Mouse (Mus musculus): ENCODE measurements at regions not wholly inside any gene's neighbourhood (a gene's known extent, or its start where the extent isn't known, plus 50 kb on each side); places are given as distances from the start of the nearest gene placed in this dataset.

GRCm38 (mm10) chr4:71663397-71663796, 94.4 kb downstream of the Gm11232 start:
- H3K27ac ChIP-seq (ENCODE audit: low read depth, low read length), result no peak overlapping the region
- H3K4me2 ChIP-seq, result no peak overlapping the region
- DNase-seq (ENCODE audit: low spot score, missing footprints) (no peak), ATAC-seq (ENCODE audit: low FRiP score) (no peak)
- no peaks in the 10 kb centered on the region for H3K36me3 ChIP-seq (ENCODE audit: control insufficient read depth, insufficient read depth, low read length)
- H3K9ac ChIP-seq (ENCODE audit: low read length), result no peak overlapping the region
- H3K4me3 ChIP-seq (ENCODE audit: low read depth, low read length), result no peak overlapping the region
- H3K4me1 ChIP-seq (ENCODE audit: control insufficient read depth, insufficient read depth, low read length), result no peaks in the 10 kb centered on the region
- H3K27me3 ChIP-seq (ENCODE audit: control insufficient read depth, insufficient read depth, low read length), result no peaks in the 10 kb centered on the region
- no peaks in the 10 kb centered on the region for H3K9me3 ChIP-seq (ENCODE audit: control insufficient read depth, low read length)

- 94% methylated on average over 10 of the region's 10 CpGs for WGBS
- no peak for ATAC-seq (ENCODE audit: low FRiP score)
- Histone ChIP-seq H3K9ac (ENCODE audit: low read length) (no peak overlapping the region), H3K4me3 (ENCODE audit: low read depth, low read length) (no peak overlapping the region), H3K36me3 (ENCODE audit: control insufficient read depth, insufficient read depth, low read length) (no peaks in the 10 kb centered on the region), H3K4me2 (no peak overlapping the region), H3K9me3 (ENCODE audit: control insufficient read depth, low read length) (no peaks in the 10 kb centered on the region), H3K4me1 (ENCODE audit: control insufficient read depth, insufficient read depth, low read length) (no peaks in the 10 kb centered on the region), H3K27ac (ENCODE audit: low read depth, low read length) (no peak overlapping the region), H3K27me3 (ENCODE audit: control insufficient read depth, insufficient read depth, low read length) (no peaks in the 10 kb centered on the region)
- DNase-seq (ENCODE audit: low spot score, missing footprints), result no peak
Measured at GRCm38 (mm10) chr4:71640521-71640920, 117.2 kb downstream of the Gm11232 start.

GRCm38 (mm10) chr4:71627088-71627487, 130.7 kb downstream of the Gm11232 start:
- H3K9ac ChIP-seq (ENCODE audit: low read length), result no peak overlapping the region
- 39% methylated on average over 2 of the region's 2 CpGs for WGBS
- no peaks in the 10 kb centered on the region for H3K27me3 ChIP-seq (ENCODE audit: control insufficient read depth, insufficient read depth, low read length)
- no peaks in the 10 kb centered on the region for H3K36me3 ChIP-seq (ENCODE audit: control insufficient read depth, insufficient read depth, low read length)
- no peak for ATAC-seq (ENCODE audit: low FRiP score)
- no peak for DNase-seq (ENCODE audit: low spot score, missing footprints)
- no peak overlapping the region for H3K27ac ChIP-seq (ENCODE audit: low read depth, low read length)
- no peaks in the 10 kb centered on the region for H3K4me1 ChIP-seq (ENCODE audit: control insufficient read depth, insufficient read depth, low read length)
- H3K4me3 ChIP-seq (ENCODE audit: low read depth, low read length), result no peak overlapping the region
- H3K9me3 ChIP-seq (ENCODE audit: control insufficient read depth, low read length), result no peaks in the 10 kb centered on the region
- H3K4me2 ChIP-seq, result no peak overlapping the region

- Histone ChIP-seq H3K4me2 (no peak overlapping the region), H3K27me3 (ENCODE audit: control insufficient read depth, insufficient read depth, low read length) (no peaks in the 10 kb centered on the region), H3K36me3 (ENCODE audit: control insufficient read depth, insufficient read depth, low read length) (no peaks in the 10 kb centered on the region), H3K9me3 (ENCODE audit: control insufficient read depth, low read length) (no peaks in the 10 kb centered on the region), H3K4me3 (ENCODE audit: low read depth, low read length) (no peak overlapping the region), H3K9ac (ENCODE audit: low read length) (no peak overlapping the region), H3K27ac (ENCODE audit: low read depth, low read length) (no peak overlapping the region), H3K4me1 (ENCODE audit: control insufficient read depth, insufficient read depth, low read length) (no peaks in the 10 kb centered on the region)
- ATAC-seq (ENCODE audit: low FRiP score) (peak; percentile 33; the same call in 1 of the 2 replicates), DNase-seq (ENCODE audit: low spot score, missing footprints) (no peak)
- 44% methylated on average over 1 of the region's 1 CpGs for WGBS
Measured at GRCm38 (mm10) chr4:71626626-71627025, 131.1 kb downstream of the Gm11232 start.

GRCm38 (mm10) chr4:71624771-71625170, 133.0 kb downstream of the Gm11232 start:
- 73% methylated on average over 2 of the region's 2 CpGs for WGBS
- H3K27me3 ChIP-seq (ENCODE audit: control insufficient read depth, insufficient read depth, low read length), result no peaks in the 10 kb centered on the region
- no peak for DNase-seq (ENCODE audit: low spot score, missing footprints)

GRCm38 (mm10) chr4:71613720-71614119, 144.0 kb downstream of the Gm11232 start:
- whole genome bisulfite sequencing, result 89% methylated on average over 1 of the region's 1 CpGs
- H3K27me3 ChIP-seq (ENCODE audit: control insufficient read depth, insufficient read depth, low read length), result no peaks in the 10 kb centered on the region
- H3K9me3 ChIP-seq (ENCODE audit: control insufficient read depth, low read length), result no peaks in the 10 kb centered on the region; the same call in 1 of the 2 replicates
- no peaks in the 10 kb centered on the region for H3K36me3 ChIP-seq (ENCODE audit: control insufficient read depth, insufficient read depth, low read length)
- ATAC-seq (ENCODE audit: low FRiP score), result no peak
- no peak overlapping the region for H3K27ac ChIP-seq (ENCODE audit: low read depth, low read length)
- H3K4me3 ChIP-seq (ENCODE audit: low read depth, low read length), result no peak overlapping the region
- DNase-seq (ENCODE audit: low spot score, missing footprints), result no peak
- no peak overlapping the region for H3K9ac ChIP-seq (ENCODE audit: low read length)
- H3K4me2 ChIP-seq, result no peak overlapping the region
- no peaks in the 10 kb centered on the region for H3K4me1 ChIP-seq (ENCODE audit: control insufficient read depth, insufficient read depth, low read length)

More at GRCm38 (mm10) chr4:71624771-71625170, 133.0 kb downstream of the Gm11232 start:
- H3K4me3 ChIP-seq (ENCODE audit: low read depth, low read length), result no peak overlapping the region
- H3K36me3 ChIP-seq (ENCODE audit: control insufficient read depth, insufficient read depth, low read length), result no peaks in the 10 kb centered on the region
- no peak for ATAC-seq (ENCODE audit: low FRiP score)
- no peak overlapping the region for H3K27ac ChIP-seq (ENCODE audit: low read depth, low read length)
- H3K9ac ChIP-seq (ENCODE audit: low read length), result no peak overlapping the region
- no peaks in the 10 kb centered on the region for H3K9me3 ChIP-seq (ENCODE audit: control insufficient read depth, low read length)
- no peak overlapping the region for H3K4me2 ChIP-seq
- no peaks in the 10 kb centered on the region for H3K4me1 ChIP-seq (ENCODE audit: control insufficient read depth, insufficient read depth, low read length)

- Histone ChIP-seq H3K27ac (ENCODE audit: low read depth, low read length) (no peak overlapping the region), H3K4me3 (ENCODE audit: low read depth, low read length) (no peak overlapping the region), H3K9ac (ENCODE audit: low read length) (no peak overlapping the region), H3K4me2 (no peak overlapping the region), H3K36me3 (ENCODE audit: control insufficient read depth, insufficient read depth, low read length) (no peaks in the 10 kb centered on the region), H3K27me3 (ENCODE audit: control insufficient read depth, insufficient read depth, low read length) (no peaks in the 10 kb centered on the region), H3K9me3 (ENCODE audit: control insufficient read depth, low read length) (no peaks in the 10 kb centered on the region), H3K4me1 (ENCODE audit: control insufficient read depth, insufficient read depth, low read length) (no peaks in the 10 kb centered on the region)
- ATAC-seq (ENCODE audit: low FRiP score), result peak; percentile 76; the same call in 1 of the 2 replicates
- WGBS, result 84% methylated on average over 2 of the region's 2 CpGs
- no peak for DNase-seq (ENCODE audit: low spot score, missing footprints)
Measured at GRCm38 (mm10) chr4:71585880-71586279, 171.9 kb downstream of the Gm11232 start.

GRCm38 (mm10) chr4:71560656-71561055, 197.1 kb downstream of the Gm11232 start:
- Histone ChIP-seq H3K4me1 (ENCODE audit: control insufficient read depth, insufficient read depth, low read length) (no peaks in the 10 kb centered on the region), H3K4me2 (no peak overlapping the region), H3K27ac (ENCODE audit: low read depth, low read length) (no peak overlapping the region), H3K27me3 (ENCODE audit: control insufficient read depth, insufficient read depth, low read length) (no peaks in the 10 kb centered on the region), H3K9ac (ENCODE audit: low read length) (no peak overlapping the region), H3K36me3 (ENCODE audit: control insufficient read depth, insufficient read depth, low read length) (no peaks in the 10 kb centered on the region), H3K4me3 (ENCODE audit: low read depth, low read length) (no peak overlapping the region), H3K9me3 (ENCODE audit: control insufficient read depth, low read length) (no peaks in the 10 kb centered on the region)
- DNase-seq (ENCODE audit: low spot score, missing footprints) (no peak), ATAC-seq (ENCODE audit: low FRiP score) (no peak)
- 87% methylated on average over 5 of the region's 5 CpGs for WGBS

- no peak for DNase-seq (ENCODE audit: low spot score, missing footprints)
- no peaks in the 10 kb centered on the region for H3K4me1 ChIP-seq (ENCODE audit: control insufficient read depth, insufficient read depth, low read length)
- no peak for ATAC-seq (ENCODE audit: low FRiP score)
- no peaks in the 10 kb centered on the region for H3K27me3 ChIP-seq (ENCODE audit: control insufficient read depth, insufficient read depth, low read length)
- H3K4me3 ChIP-seq (ENCODE audit: low read depth, low read length), result no peak overlapping the region
- no peak overlapping the region for H3K27ac ChIP-seq (ENCODE audit: low read depth, low read length)
- H3K9me3 ChIP-seq (ENCODE audit: control insufficient read depth, low read length), result no peaks in the 10 kb centered on the region
- H3K4me2 ChIP-seq, result no peak overlapping the region
- H3K36me3 ChIP-seq (ENCODE audit: control insufficient read depth, insufficient read depth, low read length), result no peaks in the 10 kb centered on the region
- H3K9ac ChIP-seq (ENCODE audit: low read length), result no peak overlapping the region
Measured at GRCm38 (mm10) chr4:71539200-71539599, 218.6 kb downstream of the Gm11232 start.

- Histone ChIP-seq H3K9ac (ENCODE audit: low read length) (no peak overlapping the region), H3K27me3 (ENCODE audit: control insufficient read depth, insufficient read depth, low read length) (no peaks in the 10 kb centered on the region), H3K36me3 (ENCODE audit: control insufficient read depth, insufficient read depth, low read length) (no peaks in the 10 kb centered on the region), H3K9me3 (ENCODE audit: control insufficient read depth, low read length) (no peaks in the 10 kb centered on the region), H3K4me2 (no peak overlapping the region), H3K4me3 (ENCODE audit: low read depth, low read length) (no peak overlapping the region), H3K4me1 (ENCODE audit: control insufficient read depth, insufficient read depth, low read length) (no peaks in the 10 kb centered on the region), H3K27ac (ENCODE audit: low read depth, low read length) (no peak overlapping the region)
- DNase-seq (ENCODE audit: low spot score, missing footprints), result no peak
- WGBS, result 93% methylated on average over 2 of the region's 2 CpGs
- no peak for ATAC-seq (ENCODE audit: low FRiP score)
Measured at GRCm38 (mm10) chr4:71537971-71538370, 219.8 kb downstream of the Gm11232 start.

Measured in midbrain, embryonic 11.5 days (tissue).